Mouse (Mus musculus): Measurements from ENCODE around the gene Gm8660.
"Not testable (repeated sequence)": the region's sequence is repeated elsewhere in the genome, so short reads cannot be mapped to it uniquely, and the experiment has no call there.

Gene Gm8660

DNA sequence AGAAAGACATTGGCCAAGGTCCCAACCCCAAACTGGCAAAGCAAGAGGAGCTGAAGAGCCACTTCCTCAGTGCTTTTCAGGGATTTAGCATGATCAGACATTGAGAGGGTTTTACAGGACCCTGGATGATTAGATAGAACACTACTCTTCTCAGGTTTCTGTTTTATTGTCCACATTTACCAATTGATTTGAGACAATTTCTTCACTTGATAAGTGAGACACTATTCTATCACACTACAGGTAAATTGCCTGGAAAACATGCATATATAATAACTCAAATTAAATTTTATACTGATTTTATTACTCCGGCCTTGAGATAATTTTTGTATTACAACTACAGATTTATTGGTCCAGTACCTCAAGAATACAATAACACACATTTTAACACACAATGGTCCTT lies at the start of gene Gm8660:
Gene Gm8660 (minus strand): TSS at position 101 of the 400 bp plus-strand sequence.
- in situ Hi-C loops (cut with MboI, MseI) = loop anchor here (25.0 kb wide), 2 partner anchors 1259 to 2009 kb away; no protein-coding TSS in a partner anchor

DNA sequence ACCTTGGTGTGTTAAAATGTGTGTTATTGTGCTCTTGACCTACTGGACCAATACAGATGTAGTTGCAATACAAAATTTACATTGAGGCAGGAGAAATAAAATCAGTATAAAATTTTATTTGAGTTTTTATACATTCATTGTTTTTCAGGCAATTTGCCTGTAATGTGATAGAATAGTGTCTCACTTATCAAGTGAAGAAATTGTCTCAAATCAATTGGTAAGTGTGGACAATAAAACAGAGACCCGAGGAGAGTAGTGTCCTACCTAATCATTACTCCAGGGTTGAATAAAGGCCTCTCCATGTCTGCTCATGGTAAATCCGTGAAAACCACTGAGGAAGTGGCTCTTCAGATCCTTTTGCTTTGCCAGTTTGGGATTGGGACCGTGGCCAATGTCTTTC lies 42.4 kb upstream of the Gm8660 start, which contains the start of gene Vmn1r148:
Gene Vmn1r148 (plus strand): TSS at position 301 of the 400 bp plus-strand sequence.
- in situ Hi-C loops (cut with MboI, MseI) = loop anchor here (10.0 kb wide), 1 partner anchor 352 kb away; the partner anchor contains the start of gene Vmn1r157

DNA sequence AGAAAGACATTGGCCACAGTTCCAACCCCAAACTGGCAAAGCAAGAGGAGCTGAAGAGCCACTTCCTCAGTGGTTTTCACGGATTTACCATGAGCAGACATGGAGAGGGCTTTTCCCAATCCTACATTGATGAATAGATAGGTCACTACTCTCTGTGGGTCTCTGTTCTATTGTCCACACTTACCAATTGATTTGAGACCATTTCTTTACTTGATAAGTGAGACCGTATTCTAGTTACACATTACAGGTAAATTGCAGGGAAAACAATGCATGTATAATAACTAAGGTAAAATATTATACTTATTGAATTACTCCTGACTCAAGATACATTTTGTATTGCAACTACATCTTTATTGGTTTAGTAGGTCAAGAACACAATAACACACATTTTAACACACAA lies 41.2 kb downstream of the Gm8660 start, which contains the start of gene Gm4187:
Gene Gm4187 (minus strand): TSS at position 101 of the 400 bp plus-strand sequence.
- in situ Hi-C loops (cut with MboI, MseI) = not testable (repeated sequence)

All from T-helper 2 cell (primary cell).